Mouse (Mus musculus): ENCODE measurements around the gene Sptan1.

DNA sequence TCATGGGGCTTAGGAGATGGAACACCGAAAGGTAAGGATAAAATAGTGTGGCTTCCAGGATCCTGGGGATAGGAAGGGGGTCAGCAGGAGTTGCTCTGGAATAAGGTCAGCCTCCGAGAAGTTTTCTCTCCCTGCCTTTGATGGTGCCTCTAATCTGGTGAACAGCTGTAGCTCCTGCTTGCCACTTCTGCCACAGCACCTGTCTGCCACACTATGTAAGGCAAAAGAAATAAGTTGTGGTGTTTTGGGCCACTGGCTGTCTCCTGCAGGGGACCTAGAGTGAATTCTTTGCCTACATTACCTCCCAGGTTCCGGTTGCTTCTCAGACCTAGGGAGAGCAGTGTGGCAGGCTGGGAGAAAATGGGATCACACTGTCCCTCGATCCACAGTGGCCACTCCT lies 113.4 kb downstream of the Sptan1 start:
- TF ChIP-seq GATA1 (IDR thresholded peaks at IDR 0.05; ENCODE audit: low read depth, low read length) (no peak), NRF1 (IDR thresholded peaks at IDR 0.05; ENCODE audit: insufficient read depth, low read depth, low read length, poor library complexity, severe bottlenecking) (no peak), USF1 (IDR thresholded peaks at IDR 0.05; ENCODE audit: low read depth, low read length) (no peak), MEF2A (IDR thresholded peaks at IDR 0.05; ENCODE audit: extremely low read depth, insufficient replicate concordance, low read depth, low read length, poor library complexity, severe bottlenecking) (no peak), MAFK (IDR thresholded peaks at IDR 0.05; ENCODE audit: borderline replicate concordance, low read depth, low read length) (no peak), POLR2A (IDR thresholded peaks at IDR 0.05; ENCODE audit: control insufficient read depth in 1 of 2, insufficient read depth in 1 of 2, low read depth in 1 of 2, low read length in 2 of 2, poor library complexity in 1 of 2) (no peak), MYB (IDR thresholded peaks at IDR 0.05; ENCODE audit: low read depth, low read length) (no peak), MAX (IDR thresholded peaks at IDR 0.05; ENCODE audit: low read length) (no peak), TCF12 (IDR thresholded peaks at IDR 0.05; ENCODE audit: low read depth, low read length) (no peak), EP300 (IDR thresholded peaks at IDR 0.05; ENCODE audit: low read depth in 1 of 2, low read length in 2 of 2) (no peak), CTCF (IDR thresholded peaks at IDR 0.05 in 2 of 3, conservative IDR thresholded peaks at IDR 0.05 in 1 of 3; ENCODE audit: control insufficient read depth in 1 of 3, insufficient read depth in 1 of 3, low read depth in 2 of 3, low read length in 3 of 3, poor library complexity in 1 of 3, severe bottlenecking in 1 of 3) (no peak), SMC3 (IDR thresholded peaks at IDR 0.05; ENCODE audit: low read depth, low read length) (no peak), CHD1 (IDR thresholded peaks at IDR 0.05; ENCODE audit: low read depth, low read length) (no peak)
